Mouse (Mus musculus): ENCODE results near the gene Dock2. TPM values are rescaled to one million over a fixed set of nuclear protein-coding genes. Genes with fewer than 3 reads are reported as not detected.

The Dock2 gene
- 3.5 and 4.2 TPM in 2 replicates for polyA plus RNA-seq (2012; rRNA removed)

DNA sequence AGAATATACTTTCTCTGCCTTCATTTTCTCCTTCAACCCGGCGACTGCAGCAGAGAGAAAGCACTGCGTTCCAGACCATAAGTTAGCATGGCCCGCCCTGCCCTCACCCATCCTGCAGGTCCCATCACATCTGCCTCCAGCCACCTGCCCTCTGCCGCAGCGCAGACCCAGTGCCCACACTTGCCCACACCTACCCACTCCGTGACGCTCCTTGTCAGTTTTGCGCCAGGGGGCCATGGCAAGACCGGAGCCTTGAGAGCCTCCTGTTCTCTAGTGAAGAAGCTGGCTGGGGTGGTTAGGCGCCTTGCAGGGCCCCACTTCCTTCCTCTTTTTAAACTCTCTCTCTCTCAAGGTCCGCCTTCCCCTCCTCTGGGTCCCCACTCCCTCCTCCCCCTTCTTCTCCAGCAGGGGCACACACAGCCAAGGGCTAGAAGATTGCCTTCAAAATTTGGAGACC, at the start of gene Dock2:
Dock2 (minus strand) TSS at position 306 of the 457 bp plus-strand sequence.

GRCm38 (mm10) chr11:34314534-34315379, 468.9 kb downstream of the Dock2 start, which contains the start of gene Fam196b:
Fam196b (plus strand) TSS chr11:34314822.

GRCm38 (mm10) chr11:34207989-34208388, 575.7 kb downstream of the Dock2 start, which contains the start of gene Foxi1:
Foxi1 (minus strand) TSS chr11:34208089.

Other genes starting within 250 kb of the Dock2 start
- gene Spdl1, start 49.7 kb upstream of the Dock2 start, polyA plus RNA-seq (2012; rRNA removed): 5.1 and 5.3 TPM in 2 replicates